ENCODE assay signal across 27 mouse cellular contexts in genomic region chr14:86641839-86642238, GRCm38 (mm10).
"Had no signal": no experiment of that assay in that cellular context is flagged by ENCODE, and none has a peak within 500 bp of the region (broad histone marks: within the 10 kb centered on the region; RNA-seq: fewer than 3 reads in every experiment).

No protein-coding gene starts in this region.

- H3K4me2 ChIP-seq: embryonic facial prominence, embryonic 12.5 days; embryonic facial prominence, embryonic 13.5 days; embryonic facial prominence, embryonic 15.5 days; forebrain, embryonic 12.5 days; forebrain, embryonic 13.5 days; forebrain, embryonic 15.5 days had no signal

- H3K4me1 ChIP-seq: embryonic facial prominence, embryonic 13.5 days; embryonic facial prominence, embryonic 15.5 days; forebrain, embryonic 13.5 days; forebrain, embryonic 15.5 days had no signal

- H3K27me3 ChIP-seq: embryonic facial prominence, embryonic 12.5 days; embryonic facial prominence, embryonic 13.5 days; embryonic facial prominence, embryonic 15.5 days; forebrain, embryonic 12.5 days; forebrain, embryonic 13.5 days; forebrain, embryonic 15.5 days had no signal

- H3K4me3 ChIP-seq: embryonic facial prominence, embryonic 10.5 days; embryonic facial prominence, embryonic 12.5 days; embryonic facial prominence, embryonic 13.5 days; embryonic facial prominence, embryonic 15.5 days; erythroblast, embryonic 14.5 days; forebrain, embryonic 10.5 days; forebrain, embryonic 12.5 days; forebrain, embryonic 13.5 days; forebrain, embryonic 15.5 days; gastrocnemius, adult 2 months; heart, adult 2 months had no signal

- DNase-seq: cerebellum, adult 2 months; cerebellum, adult 8-10 months; cerebellum, adult 9-10 months; cerebellum, adult 9-11 months; cerebellum, postnatal 14 days; cerebellum, postnatal 25 days; cerebellum, postnatal 36 days; embryo, embryonic 11 days; forebrain, postnatal 0 days; gastrocnemius, adult 2 months; gastrocnemius, postnatal 10 days; gastrocnemius, postnatal 14 days; gastrocnemius, postnatal 25 days; gastrocnemius, postnatal 36 days; heart, adult 18-20 months; heart, adult 2 months had no signal

- H3K36me3 ChIP-seq: embryonic facial prominence, embryonic 10.5 days; embryonic facial prominence, embryonic 12.5 days; embryonic facial prominence, embryonic 13.5 days; embryonic facial prominence, embryonic 15.5 days; forebrain, embryonic 10.5 days; forebrain, embryonic 12.5 days; forebrain, embryonic 15.5 days had no signal

- H3K9ac ChIP-seq: embryonic facial prominence, embryonic 12.5 days; embryonic facial prominence, embryonic 13.5 days; embryonic facial prominence, embryonic 15.5 days; forebrain, embryonic 12.5 days; forebrain, embryonic 13.5 days; forebrain, embryonic 15.5 days; forebrain, postnatal 0 days had no signal

- ATAC-seq: forebrain, embryonic 13.5 days; forebrain, embryonic 14.5 days; forebrain, embryonic 15.5 days; forebrain, embryonic 16.5 days; forebrain, postnatal 0 days had no signal

- H3K27ac ChIP-seq: embryonic facial prominence, embryonic 10.5 days; embryonic facial prominence, embryonic 12.5 days; embryonic facial prominence, embryonic 13.5 days; embryonic facial prominence, embryonic 15.5 days; forebrain, embryonic 10.5 days; forebrain, embryonic 12.5 days; forebrain, embryonic 13.5 days; forebrain, embryonic 15.5 days; gastrocnemius, adult 2 months; heart, adult 2 months had no signal

- H3K9me3 ChIP-seq: embryonic facial prominence, embryonic 10.5 days; embryonic facial prominence, embryonic 12.5 days; embryonic facial prominence, embryonic 13.5 days; embryonic facial prominence, embryonic 15.5 days; forebrain, embryonic 10.5 days; forebrain, embryonic 12.5 days; forebrain, embryonic 13.5 days; forebrain, embryonic 15.5 days had no signal
